Mouse (Mus musculus) G1E (cell line): ENCODE data around the gene Mtrr. TPM values are rescaled to one million over a fixed set of nuclear protein-coding genes. Genes with fewer than 3 reads are reported as not detected.

Experiments
- ATAC-seq: 2 replicates; pipeline ENCODE4 v1.8.0; 2016; ENCODE audit warnings: mild to moderate bottlenecking; ENCODE audit not compliant: insufficient number of reproducible peaks, poor library complexity, low FRiP score, severe bottlenecking; ENCODE audit errors: extremely low read depth
- DNase-seq: peaks from one replicate; pipeline ENCODE4 v3.0.0; 2012; ENCODE audit warnings: low spot score
- H3K27me3 ChIP-seq: 2 replicates; pipeline ENCODE4 v1.6.1; 2012; ENCODE audit warnings: mild to moderate bottlenecking, low read length, inconsistent platforms; ENCODE audit not compliant: insufficient read depth
- H3K36me3 ChIP-seq: replicated peaks from 2 replicates; pipeline ENCODE3; 2012; ENCODE audit warnings: mild to moderate bottlenecking, inconsistent platforms
- H3K4me1 ChIP-seq: 2 replicates; pipeline ENCODE4 v1.6.1; 2012; ENCODE audit warnings: low read depth, low read length, inconsistent platforms, mixed read lengths; ENCODE audit not compliant: insufficient read depth
- H3K4me3 ChIP-seq: 2 replicates; pipeline ENCODE4 v1.5.1; 2012; ENCODE audit warnings: low read depth, mild to moderate bottlenecking, inconsistent platforms, low read length, moderate library complexity, mixed read lengths
- H3K9me3 ChIP-seq: replicated peaks from 2 replicates; pipeline ENCODE4 v1.6.1; 2012; ENCODE audit warnings: inconsistent platforms
- CTCF ChIP-seq: IDR thresholded peaks from 2 replicates; pipeline ENCODE4 v1.5.1; 2012; ENCODE audit warnings: low read depth, low read length, inconsistent platforms, mixed read lengths
- GATA1 ChIP-seq: IDR thresholded peaks from 2 replicates; pipeline ENCODE4 v1.6.1; 2012; ENCODE audit warnings: borderline replicate concordance, low read length, inconsistent platforms, mixed read lengths
- GATA2 ChIP-seq: IDR thresholded peaks from 2 replicates; pipeline ENCODE4 v1.6.1; 2012; ENCODE audit warnings: low read depth, low read length, inconsistent platforms, borderline replicate concordance
- POLR2AphosphoS5 ChIP-seq: IDR thresholded peaks from 2 replicates; pipeline ENCODE4 v1.6.1; 2012; ENCODE audit warnings: low read depth, low read length, inconsistent platforms; ENCODE audit not compliant: insufficient replicate concordance
- TAL1 ChIP-seq: conservative IDR thresholded peaks from 2 replicates; pipeline ENCODE4 v1.6.1; 2012; ENCODE audit warnings: low read depth, low read length, inconsistent platforms, mixed read lengths
- polyA plus RNA-seq: library from polyadenylated mRNA; stranded (reverse); fragments of >175 nt; gene quantifications from 2 replicates; pipeline ENCODE4 v1.2.3, GENCODE M21; 2012
- total RNA-seq, 2 experiments: library from RNA; stranded (forward) in 1 of 2; stranded (reverse) in 1 of 2; fragments of 200-1000 nt in 1 of 2; fragments of >200 nt in 1 of 2; fragmentation: Nextera tagmentation in 1 of 2; gene quantifications; 2 replicates each; pipeline ENCODE4 v1.2.3; 2014 to 2017

Gene Mtrr
- total and polyA plus RNA-seq, 3 experiments: 10.1 to 28.1 (median 19.6) TPM

DNA sequence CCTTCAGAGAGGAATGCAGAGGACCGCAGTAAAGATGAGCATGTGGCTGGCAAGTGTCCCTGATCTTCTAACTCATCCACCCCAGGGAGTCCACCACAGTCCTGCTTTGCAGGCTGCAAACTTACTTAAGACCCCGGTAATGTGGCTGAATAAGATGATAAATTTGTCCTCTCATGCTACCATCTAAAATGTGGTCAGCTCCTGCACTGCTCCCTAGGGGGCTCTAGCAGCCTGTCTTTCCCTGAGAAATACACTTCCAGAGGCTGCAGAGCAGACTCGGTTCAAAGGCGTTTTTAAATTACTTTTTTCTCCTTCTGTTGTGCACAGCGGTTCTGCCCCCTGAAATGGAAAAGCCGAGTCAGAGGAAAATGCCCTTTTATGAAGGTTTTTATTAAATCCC lies 19.2 kb upstream of the Mtrr start:
- Histone ChIP-seq H3K9me3 (no peaks in the 10 kb centered on the region; the same call in 1 of the 2 replicates), H3K4me1 (no peaks in the 10 kb centered on the region), H3K27me3 (no peaks in the 10 kb centered on the region), H3K4me3 (no peak overlapping the region), H3K36me3 (no peaks in the 10 kb centered on the region)
- DNase-seq (no peak), ATAC-seq (no peak)
- TF ChIP-seq CTCF (no peak), POLR2AphosphoS5 (no peak), GATA2 (no peak), GATA1 (no peak), TAL1 (no peak)

DNA sequence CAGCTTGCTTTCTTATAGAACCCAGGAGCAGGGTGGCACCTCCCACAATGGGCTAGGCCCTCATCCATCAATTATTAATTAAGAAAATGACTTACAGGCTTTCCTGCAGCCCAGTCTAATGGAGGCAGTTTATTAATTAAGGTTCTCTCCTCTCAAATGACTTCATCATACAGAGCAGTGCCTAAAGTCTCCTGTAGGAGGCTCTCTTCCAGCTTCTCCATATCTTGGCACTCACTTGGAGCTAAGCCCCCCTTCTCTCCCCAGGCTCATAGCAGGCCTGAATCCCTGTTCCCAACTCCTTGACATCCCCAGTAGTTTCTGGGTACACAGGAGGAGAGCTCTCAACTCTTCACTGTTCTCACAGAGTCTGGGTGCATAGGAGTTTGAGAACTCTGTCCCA lies 17.0 kb upstream of the Mtrr start:
- ATAC-seq (no peak), DNase-seq (no peak)
- Histone ChIP-seq H3K27me3 (no peaks in the 10 kb centered on the region), H3K36me3 (peaks cover 4% of the 10 kb centered on the region), H3K4me1 (no peaks in the 10 kb centered on the region), H3K9me3 (no peaks in the 10 kb centered on the region; the same call in 1 of the 2 replicates), H3K4me3 (no peak overlapping the region)
- TF ChIP-seq GATA2 (no peak), CTCF (no peak), GATA1 (no peak), TAL1 (no peak), POLR2AphosphoS5 (no peak)

DNA sequence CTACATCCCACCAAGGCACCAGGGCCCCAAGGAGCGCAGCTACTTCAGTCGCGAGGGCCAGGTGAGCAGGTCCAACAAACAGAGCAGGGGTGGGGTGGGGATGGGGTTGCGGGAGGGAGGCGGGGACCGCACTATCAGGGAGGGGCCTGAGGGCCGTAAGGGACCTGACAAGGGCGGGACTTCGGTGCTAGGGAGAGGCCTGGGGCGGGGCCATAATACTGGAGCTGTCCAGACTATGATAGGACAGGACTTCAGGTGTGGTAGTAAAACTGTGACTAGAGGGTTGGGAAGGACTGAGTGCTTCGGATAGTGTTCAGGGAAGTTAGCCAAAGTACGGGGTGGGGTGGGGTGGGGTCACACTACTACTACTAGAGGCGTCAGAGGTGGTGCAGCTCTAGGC lies 15.7 kb upstream of the Mtrr start:
- H3K4me1 ChIP-seq: no peaks in the 10 kb centered on the region
- ATAC-seq: no peak
- H3K27me3 ChIP-seq: no peaks in the 10 kb centered on the region
- no peak for DNase-seq
- H3K9me3 ChIP-seq: no peaks in the 10 kb centered on the region; the same call in 1 of the 2 replicates
- TF ChIP-seq POLR2AphosphoS5 (no peak), TAL1 (no peak), GATA1 (no peak), CTCF (no peak), GATA2 (no peak)
- peaks cover 13% of the 10 kb centered on the region for H3K36me3 ChIP-seq
- H3K4me3 ChIP-seq: no peak overlapping the region

DNA sequence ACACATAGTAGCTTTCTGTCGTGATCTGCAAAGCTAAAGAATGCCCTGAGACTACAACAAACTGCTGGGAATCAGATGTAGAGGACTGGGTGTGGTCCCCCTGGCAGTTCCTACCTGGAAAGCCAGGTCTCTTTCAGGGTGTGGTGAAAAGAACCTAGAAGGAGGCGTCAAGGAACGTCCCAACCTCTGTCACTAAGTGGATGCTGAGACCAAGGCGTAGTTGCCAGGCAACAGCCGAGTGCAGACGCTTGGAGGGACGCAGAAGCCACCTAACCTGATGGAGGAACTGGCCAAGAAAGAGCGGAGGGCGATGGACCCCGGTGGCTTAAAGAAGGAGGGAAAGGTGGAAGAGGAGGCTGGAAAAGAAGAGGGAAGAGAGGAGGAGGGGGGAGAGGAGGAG lies 15.2 kb upstream of the Mtrr start, which contains the start of gene 1700001L19Rik:
TSS of gene 1700001L19Rik (plus strand) at position 223 of the 400 bp plus-strand sequence.
- ATAC-seq (no peak), DNase-seq (no peak)
- Histone ChIP-seq H3K36me3 (peaks cover 18% of the 10 kb centered on the region), H3K4me3 (no peak within 1 kb of the TSS), H3K27me3 (no peaks in the 10 kb centered on the region), H3K9me3 (no peaks in the 10 kb centered on the region; the same call in 1 of the 2 replicates), H3K4me1 (no peaks in the 10 kb centered on the region)
- TF ChIP-seq POLR2AphosphoS5 (no peak), CTCF (no peak), GATA1 (no peak), TAL1 (no peak), GATA2 (no peak)

DNA sequence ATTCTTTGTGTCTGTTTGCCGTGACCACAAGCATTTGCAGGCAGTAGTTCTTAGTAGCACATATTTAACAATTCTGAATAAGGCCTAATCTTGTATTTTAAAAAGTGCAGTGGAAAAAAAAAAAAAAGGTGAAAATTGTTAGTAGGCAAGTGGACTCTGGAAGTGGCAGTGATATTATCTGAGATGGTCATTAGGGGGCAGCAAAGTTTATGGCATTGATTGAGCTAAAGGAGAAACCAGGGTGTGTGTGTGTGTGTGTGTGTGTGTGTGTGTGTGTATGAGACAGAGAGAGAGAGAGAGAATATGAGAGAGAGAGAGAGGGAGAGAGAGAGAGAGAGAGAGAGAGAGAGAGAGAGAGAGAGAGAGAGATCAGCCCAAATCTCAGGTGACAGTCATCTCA lies 11.8 kb upstream of the Mtrr start:
- H3K4me1 ChIP-seq: no peaks in the 10 kb centered on the region
- ATAC-seq (0 out of 2 replicates have a peak, but pooled peaks have one; percentile 42), DNase-seq (no peak)
- H3K27me3 ChIP-seq: no peaks in the 10 kb centered on the region
- no peak for TF ChIP-seq GATA1
- no peak for TF ChIP-seq TAL1
- no peak for TF ChIP-seq POLR2AphosphoS5
- TF ChIP-seq GATA2: no peak
- no peak for TF ChIP-seq CTCF
- H3K4me3 ChIP-seq: no peak overlapping the region
- H3K9me3 ChIP-seq: no peaks in the 10 kb centered on the region; the same call in 1 of the 2 replicates
- peaks cover 51% of the 10 kb centered on the region for H3K36me3 ChIP-seq

DNA sequence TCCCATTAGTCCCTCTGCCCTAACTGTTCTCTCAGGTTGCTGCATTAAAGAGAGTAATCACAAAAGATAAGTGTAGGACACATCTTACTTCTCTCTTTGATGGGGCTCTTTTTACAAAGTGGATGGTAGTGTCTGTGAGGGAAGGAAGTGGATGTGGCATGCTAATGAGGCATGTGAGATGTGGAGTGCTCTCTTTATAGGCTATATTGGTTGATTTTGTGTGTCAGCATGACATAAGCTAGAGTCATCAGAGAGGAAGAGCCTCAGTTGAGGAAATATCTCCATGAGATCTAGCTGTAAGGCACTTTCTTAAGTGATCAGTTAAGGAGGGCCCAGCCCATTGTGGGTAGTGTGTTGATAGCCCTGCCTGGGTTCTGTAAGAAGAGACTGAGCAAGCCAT lies 6.4 kb upstream of the Mtrr start:
- H3K27me3 ChIP-seq: no peaks in the 10 kb centered on the region
- H3K9me3 ChIP-seq: no peaks in the 10 kb centered on the region
- TF ChIP-seq GATA2: no peak
- TF ChIP-seq TAL1: no peak
- TF ChIP-seq GATA1: no peak
- TF ChIP-seq POLR2AphosphoS5: no peak
- TF ChIP-seq CTCF: no peak
- H3K4me3 ChIP-seq: no peak overlapping the region
- H3K36me3 ChIP-seq: peaks cover 98% of the 10 kb centered on the region
- no peak for DNase-seq
- ATAC-seq: no peak; the same call in 1 of the 2 replicates
- H3K4me1 ChIP-seq: peaks cover 33% of the 10 kb centered on the region

DNA sequence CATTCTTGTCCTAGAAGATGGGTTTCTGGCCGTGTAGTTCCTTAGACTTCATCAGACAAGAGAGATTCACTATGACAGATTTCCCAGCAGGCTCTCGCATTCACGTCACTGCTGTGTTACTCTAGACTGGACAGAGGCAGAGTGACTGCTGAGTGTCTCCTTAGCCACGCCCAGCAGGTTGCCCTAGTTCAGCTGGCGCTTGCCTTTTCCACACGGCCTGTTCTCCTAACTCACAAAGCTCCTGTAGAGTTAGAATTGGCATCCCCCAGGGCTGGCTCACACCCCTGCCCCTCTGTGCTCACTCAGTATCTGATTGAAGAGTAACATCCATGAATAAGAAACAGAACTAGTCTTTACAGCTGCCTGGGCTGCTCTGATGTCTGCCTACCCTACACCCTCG lies 3.5 kb upstream of the Mtrr start:
- H3K27me3 ChIP-seq: no peaks in the 10 kb centered on the region
- no peaks in the 10 kb centered on the region for H3K9me3 ChIP-seq
- H3K4me3 ChIP-seq: no peak overlapping the region
- DNase-seq: no peak
- TF ChIP-seq GATA2 (no peak), TAL1 (no peak), CTCF (no peak), POLR2AphosphoS5 (no peak)
- ATAC-seq: no peak
- H3K36me3 ChIP-seq: peaks cover 71% of the 10 kb centered on the region
- H3K4me1 ChIP-seq: peaks cover 41% of the 10 kb centered on the region
